Mouse (Mus musculus) midbrain, embryonic 11.5 days (tissue): ENCODE results near the gene Gm525. TPM values are rescaled to one million over a fixed set of nuclear protein-coding genes. Genes with fewer than 3 reads are reported as not detected.

Experiments
- ATAC-seq: fragments of 200-750 bp; cut with Nextera tagmentation; 2 replicates; pipeline ENCODE4 v1.8.0; 2017; ENCODE audit warnings: moderate TSS enrichment, moderate library complexity; ENCODE audit not compliant: low FRiP score
- DNase-seq: peaks from one replicate; pipeline ENCODE4 v3.0.0; 2015; ENCODE audit warnings: low spot score; ENCODE audit errors: missing footprints
- H3K27ac ChIP-seq: fragments of 300-500 bp; sonication (generic); 2 replicates; pipeline ENCODE4 v1.5.1; 2014; ENCODE audit warnings: low read depth, low read length
- H3K27me3 ChIP-seq: fragments of 300-500 bp; sonication (generic); 2 replicates; pipeline ENCODE4 v1.6.1; 2014; ENCODE audit warnings: mild to moderate bottlenecking, low read length, moderate library complexity, mixed read lengths; ENCODE audit not compliant: control insufficient read depth, insufficient read depth
- H3K36me3 ChIP-seq: fragments of 300-500 bp; sonication (generic); 2 replicates; pipeline ENCODE4 v1.6.1; 2014; ENCODE audit warnings: mild to moderate bottlenecking, low read length, moderate library complexity, mixed read lengths; ENCODE audit not compliant: control insufficient read depth, insufficient read depth
- H3K4me1 ChIP-seq: fragments of 300-500 bp; sonication (generic); 2 replicates; pipeline ENCODE4 v1.6.1; 2014; ENCODE audit warnings: low read length; ENCODE audit not compliant: control insufficient read depth, insufficient read depth
- H3K4me2 ChIP-seq: fragments of 300-500 bp; sonication (generic); 2 replicates; pipeline ENCODE4 v1.6.1; 2014; ENCODE audit warnings: mild to moderate bottlenecking, moderate library complexity
- H3K4me3 ChIP-seq: fragments of 300-500 bp; sonication (generic); 2 replicates; pipeline ENCODE4 v1.5.1; 2014; ENCODE audit warnings: low read depth, low read length
- H3K9ac ChIP-seq: fragments of 300-500 bp; sonication (generic); 2 replicates; pipeline ENCODE4 v1.6.1; 2014; ENCODE audit warnings: low read length
- H3K9me3 ChIP-seq: fragments of 300-500 bp; sonication (generic); 2 replicates; pipeline ENCODE4 v1.6.1; 2016; ENCODE audit warnings: low read length; ENCODE audit not compliant: control insufficient read depth
- WGBS: fragments of 180-500 bp; shearing (Covaris S2); extraction: QIAGEN DNeasy Blood & Tissue Kit; methylation state at CpG from one replicate; pipeline ENCODE4 v1.1.7; 2014; 5-methylcytosine and 5-hydroxymethylcytosine counted together
- polyA plus RNA-seq: library from polyadenylated mRNA; unstranded; fragments of >200 nt; fragmentation: Nextera tagmentation; extraction: Ambion mirVana; gene quantifications from 2 replicates; pipeline ENCODE4 v1.2.1, GENCODE M21; 2014

Gm525 gene
- polyA plus RNA-seq, 1 experiment from 2014 or later: not detected

- no peaks in the 10 kb centered on the region for H3K27me3 ChIP-seq
- no peak for ATAC-seq
- DNase-seq: no peak
- H3K9me3 ChIP-seq: no peaks in the 10 kb centered on the region
- 73% methylated on average over 11 of the region's 11 CpGs for WGBS
- H3K4me2 ChIP-seq: no peak overlapping the region
- no peaks in the 10 kb centered on the region for H3K4me1 ChIP-seq
- H3K4me3 ChIP-seq: no peak overlapping the region
- H3K27ac ChIP-seq: no peak overlapping the region
- H3K36me3 ChIP-seq: no peaks in the 10 kb centered on the region
- H3K9ac ChIP-seq: no peak overlapping the region
These were observed 5.7 kb upstream of the Gm525 start for GRCm38 (mm10) chr11:89067871-89068490.

- Histone ChIP-seq H3K27ac (no peak overlapping the region), H3K4me3 (no peak overlapping the region), H3K4me1 (no peaks in the 10 kb centered on the region), H3K27me3 (no peaks in the 10 kb centered on the region), H3K4me2 (no peak overlapping the region), H3K9ac (no peak overlapping the region), H3K9me3 (no peaks in the 10 kb centered on the region), H3K36me3 (no peaks in the 10 kb centered on the region)
- WGBS: 94% methylated on average over 14 of the region's 14 CpGs
- DNase-seq (no peak), ATAC-seq (no peak)
These were observed 5.0 kb upstream of the Gm525 start for GRCm38 (mm10) chr11:89068649-89069048.

GRCm38 (mm10) chr11:89069303-89069702, 4.3 kb upstream of the Gm525 start:
- 32% methylated on average over 6 of the region's 6 CpGs for WGBS
- ATAC-seq: no peak

GRCm38 (mm10) chr11:89071522-89071921, 2.1 kb upstream of the Gm525 start:
- no peaks in the 10 kb centered on the region for H3K36me3 ChIP-seq
- no peak for ATAC-seq
- peak; percentile 51 for DNase-seq
- no peaks in the 10 kb centered on the region for H3K27me3 ChIP-seq
- no peak overlapping the region for H3K4me2 ChIP-seq
- H3K9me3 ChIP-seq: no peaks in the 10 kb centered on the region
- H3K9ac ChIP-seq: no peak overlapping the region
- no peaks in the 10 kb centered on the region for H3K4me1 ChIP-seq
- H3K27ac ChIP-seq: no peak overlapping the region
- 82% methylated on average over 5 of the region's 5 CpGs for WGBS
- no peak overlapping the region for H3K4me3 ChIP-seq

More at GRCm38 (mm10) chr11:89069303-89069702, 4.3 kb upstream of the Gm525 start:
- H3K4me1 ChIP-seq: no peaks in the 10 kb centered on the region
- no peaks in the 10 kb centered on the region for H3K27me3 ChIP-seq
- H3K27ac ChIP-seq: no peak overlapping the region
- H3K9me3 ChIP-seq: no peaks in the 10 kb centered on the region
- H3K9ac ChIP-seq: no peak overlapping the region
- no peaks in the 10 kb centered on the region for H3K36me3 ChIP-seq
- peak; percentile 95 for DNase-seq
- H3K4me2 ChIP-seq: no peak overlapping the region
- no peak overlapping the region for H3K4me3 ChIP-seq

GRCm38 (mm10) chr11:89074783-89075413, 1.3 kb downstream of the Gm525 start:
- ATAC-seq: no peak
- 61% methylated on average over 19 of the region's 19 CpGs for WGBS
- Histone ChIP-seq H3K9ac (no peak overlapping the region), H3K4me3 (no peak overlapping the region), H3K36me3 (no peaks in the 10 kb centered on the region), H3K27me3 (no peaks in the 10 kb centered on the region), H3K9me3 (no peaks in the 10 kb centered on the region), H3K4me2 (no peak overlapping the region), H3K27ac (no peak overlapping the region), H3K4me1 (no peaks in the 10 kb centered on the region)
- DNase-seq: peak; percentile 76

- no peak for ATAC-seq
- no peak overlapping the region for H3K27ac ChIP-seq
- H3K4me2 ChIP-seq: no peak overlapping the region
- H3K4me1 ChIP-seq: no peaks in the 10 kb centered on the region
- H3K9me3 ChIP-seq: no peaks in the 10 kb centered on the region
- H3K4me3 ChIP-seq: no peak overlapping the region
- no peaks in the 10 kb centered on the region for H3K27me3 ChIP-seq
- no peak for DNase-seq
- H3K9ac ChIP-seq: no peak overlapping the region
- no peaks in the 10 kb centered on the region for H3K36me3 ChIP-seq
- WGBS: 88% methylated on average over 4 of the region's 4 CpGs
These were observed 2.8 kb downstream of the Gm525 start for GRCm38 (mm10) chr11:89076370-89076821.

GRCm38 (mm10) chr11:89077601-89078000, 4.0 kb downstream of the Gm525 start:
- Histone ChIP-seq H3K4me3 (no peak overlapping the region), H3K27me3 (no peaks in the 10 kb centered on the region), H3K4me2 (no peak overlapping the region), H3K9me3 (no peaks in the 10 kb centered on the region), H3K36me3 (no peaks in the 10 kb centered on the region), H3K9ac (no peak overlapping the region), H3K27ac (no peak overlapping the region), H3K4me1 (no peaks in the 10 kb centered on the region)
- ATAC-seq: no peak
- WGBS: 88% methylated on average over 8 of the region's 8 CpGs
- no peak for DNase-seq

- Histone ChIP-seq H3K36me3 (no peaks in the 10 kb centered on the region), H3K4me3 (no peak overlapping the region), H3K27me3 (no peaks in the 10 kb centered on the region), H3K27ac (no peak overlapping the region), H3K4me2 (no peak overlapping the region), H3K4me1 (no peaks in the 10 kb centered on the region), H3K9me3 (no peaks in the 10 kb centered on the region), H3K9ac (no peak overlapping the region)
- WGBS: 88% methylated on average over 3 of the region's 3 CpGs
- DNase-seq: no peak
- no peak for ATAC-seq
These were observed 4.7 kb downstream of the Gm525 start for GRCm38 (mm10) chr11:89078305-89078704.

GRCm38 (mm10) chr11:89078996-89079680, 5.5 kb downstream of the Gm525 start:
- ATAC-seq (no peak), DNase-seq (no peak)
- Histone ChIP-seq H3K27me3 (no peaks in the 10 kb centered on the region), H3K9ac (no peak overlapping the region), H3K9me3 (no peaks in the 10 kb centered on the region), H3K4me2 (no peak overlapping the region), H3K36me3 (no peaks in the 10 kb centered on the region), H3K4me3 (no peak overlapping the region), H3K27ac (no peak overlapping the region), H3K4me1 (no peaks in the 10 kb centered on the region)
- 91% methylated on average over 16 of the region's 16 CpGs for WGBS
